Mouse (Mus musculus): Measurements from ENCODE around the gene Mia.

DNA sequence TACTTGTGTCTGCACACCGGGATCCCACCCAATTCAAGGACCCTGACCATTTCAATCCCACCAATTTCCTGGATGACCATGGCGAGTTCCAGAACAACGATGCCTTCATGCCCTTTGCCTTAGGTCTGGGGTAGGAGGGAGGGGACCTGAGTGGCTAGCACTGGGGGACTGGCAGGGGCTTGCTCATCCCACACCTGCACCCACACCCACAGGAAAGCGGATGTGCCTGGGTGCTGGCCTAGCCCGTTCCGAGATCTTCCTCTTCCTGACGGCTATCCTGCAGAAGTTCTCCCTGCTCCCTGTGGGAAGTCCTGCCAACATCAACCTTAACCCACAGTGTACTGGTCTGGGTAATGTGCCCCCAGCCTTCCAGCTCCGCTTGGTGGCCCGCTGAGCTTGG lies 22.8 kb downstream of the Mia start:
- TF ChIP-seq CTCF (IDR thresholded peaks at IDR 0.05; ENCODE audit: extremely low read depth, insufficient read length, insufficient replicate concordance, low read depth, low read length) (no peak), POLR2A (IDR thresholded peaks at IDR 0.05; ENCODE audit: low read depth, low read length) (no peak)
